In the genomic region with DNA sequence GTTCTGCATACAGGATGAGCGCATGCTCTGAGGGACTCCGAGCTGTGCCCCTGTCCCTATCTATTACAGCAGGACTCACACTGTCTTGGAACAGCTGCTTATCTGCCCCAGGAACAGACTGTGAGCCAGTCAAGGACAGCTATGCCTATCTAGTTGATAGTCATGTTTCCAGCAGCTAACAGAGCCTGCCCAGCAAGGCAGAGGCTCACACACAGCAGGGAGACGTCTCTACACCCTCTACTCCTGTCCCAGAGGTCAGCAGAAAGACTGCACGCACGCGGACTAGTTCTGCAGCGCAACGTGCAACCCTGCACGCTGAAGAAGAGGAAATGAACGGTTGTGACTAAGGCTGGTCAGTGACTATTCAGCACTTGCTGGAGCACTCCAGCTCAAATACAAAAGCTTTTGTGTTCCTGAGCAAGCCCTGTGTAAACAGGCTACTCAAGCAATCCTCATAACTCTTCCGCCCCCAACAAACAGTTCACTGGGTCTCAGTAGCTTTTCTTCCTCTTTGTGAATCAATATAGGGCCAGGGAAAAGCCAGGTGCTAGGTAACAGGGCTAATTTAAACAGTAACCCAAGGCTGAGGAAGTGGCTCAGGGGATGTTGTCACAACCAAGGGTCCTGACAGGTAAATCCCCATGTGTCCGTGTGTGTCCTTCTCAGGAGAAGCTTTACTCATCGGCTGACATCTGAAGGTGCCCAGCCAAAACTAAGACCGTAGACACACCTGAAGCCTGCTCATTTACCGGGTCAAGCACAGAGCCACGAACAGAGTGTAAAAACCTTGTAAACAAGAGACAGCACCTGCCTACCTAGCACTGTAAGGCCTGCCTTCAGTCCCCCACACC, we compare ENCODE assay signal across 8 mouse cellular contexts. TPM values are rescaled to one million over a fixed set of nuclear protein-coding genes. Genes with fewer than 3 reads are reported as not detected.
DNase-seq lines count a peak whose midpoint lies in the region; ATAC-seq and TF ChIP-seq lines count a peak whose summit lies in the region.

No protein-coding gene starts in this region.

- H3K4me2 ChIP-seq in forebrain, embryonic 12.5 days: no peak overlapping the region
- peak overlapping the region; percentile 35 for H3K4me2 ChIP-seq in hindbrain, postnatal 0 days (ENCODE audit: low read depth, low read length)
- H3K4me2 ChIP-seq in kidney, embryonic 15.5 days: no peak overlapping the region

- peak overlapping the region; percentile 46; the same call in 1 of the 2 replicates for H3K27ac ChIP-seq in forebrain, embryonic 12.5 days
- peak overlapping the region; percentile 76 for H3K27ac ChIP-seq in hindbrain, postnatal 0 days
- H3K27ac ChIP-seq in kidney, embryonic 15.5 days: no peak overlapping the region

- no peak overlapping the region for H3K9ac ChIP-seq in forebrain, embryonic 12.5 days
- H3K9ac ChIP-seq in hindbrain, postnatal 0 days (replicated peaks; ENCODE audit: low read length): peak overlapping the region; percentile 40; the same call in 1 of the 2 replicates
- no peak overlapping the region for H3K9ac ChIP-seq in kidney, embryonic 15.5 days

- no peak overlapping the region for H3K4me3 ChIP-seq in forebrain, embryonic 12.5 days (replicated peaks)
- H3K4me3 ChIP-seq in hindbrain, postnatal 0 days (ENCODE audit: low read length): no peak overlapping the region
- no peak overlapping the region for H3K4me3 ChIP-seq in kidney, embryonic 15.5 days (replicated peaks)

- H3K27me3 ChIP-seq in forebrain, embryonic 12.5 days: no peaks in the 10 kb centered on the region
- H3K27me3 ChIP-seq in hindbrain, postnatal 0 days (ENCODE audit: insufficient read depth, low read length): no peaks in the 10 kb centered on the region
- H3K27me3 ChIP-seq in kidney, embryonic 15.5 days: no peaks in the 10 kb centered on the region

- no peaks in the 10 kb centered on the region for H3K36me3 ChIP-seq in forebrain, embryonic 12.5 days (replicated peaks)
- no peaks in the 10 kb centered on the region for H3K36me3 ChIP-seq in hindbrain, postnatal 0 days (ENCODE audit: insufficient read depth, low read length)
- 0 out of 2 replicates have a peak, but pooled peaks cover under 1% of the 10 kb centered on the region for H3K36me3 ChIP-seq in kidney, embryonic 15.5 days

- ATAC-seq in cerebellum, adult (ENCODE audit: insufficient number of reproducible peaks, low FRiP score, low TSS enrichment): no peak
- no peak for ATAC-seq in forebrain, embryonic 12.5 days (ENCODE audit: low FRiP score)
- 0 out of 2 replicates have a peak, but pooled peaks have one; percentile 6 for ATAC-seq in hindbrain, postnatal 0 days
- peak; percentile 79 for ATAC-seq in megakaryocyte progenitor cell, adult 5-6 weeks (replicated peaks; ENCODE audit: poor library complexity)
- ATAC-seq in kidney, embryonic 15.5 days (replicated peaks; ENCODE audit: low FRiP score): no peak

- H3K9me3 ChIP-seq in forebrain, embryonic 12.5 days: no peaks in the 10 kb centered on the region
- no peaks in the 10 kb centered on the region for H3K9me3 ChIP-seq in hindbrain, postnatal 0 days (ENCODE audit: low read length)
- H3K9me3 ChIP-seq in kidney, embryonic 15.5 days (replicated peaks): no peaks in the 10 kb centered on the region

- peak; percentile 45 for DNase-seq in cerebellum, adult 8-10 months
- peak; percentile 26 for DNase-seq in ZHBTc4 (ENCODE audit: low read depth, low spot score)
- peak; percentile 33 for DNase-seq in hindbrain, postnatal 0 days (ENCODE audit: low spot score)
- DNase-seq in thymus, postnatal 14 days: no peak

- H3K4me1 ChIP-seq in forebrain, embryonic 12.5 days: peaks cover 40% of the 10 kb centered on the region
- peaks cover 41% of the 10 kb centered on the region for H3K4me1 ChIP-seq in hindbrain, postnatal 0 days (ENCODE audit: insufficient read depth, low read length)
- peaks cover 44% of the 10 kb centered on the region for H3K4me1 ChIP-seq in kidney, embryonic 15.5 days

- TF ChIP-seq CTCF in hindbrain, postnatal 0 days (IDR thresholded peaks at IDR 0.05; ENCODE audit: low read depth): no peak

- WGBS in forebrain, embryonic 12.5 days: 61% methylated on average over 16 of the region's 16 CpGs
- 42% methylated on average over 16 of the region's 16 CpGs for WGBS in hindbrain, postnatal 0 days
- 66% methylated on average over 16 of the region's 16 CpGs for WGBS in kidney, embryonic 15.5 days

RNA-seq across cellular contexts. Expression of gene Appl2, which starts 3.4 kb away (rescaled TPM):
- polyA plus RNA-seq in forebrain, embryonic 12.5 days (2016; fragmentation: Nextera tagmentation; extraction: Ambion mirVana): 41.4 and 47.6 TPM in 2 replicates
- total RNA-seq in hindbrain, postnatal 0 days (2014; rRNA removed): 42.2 and 65.0 TPM in 2 replicates
- polyA plus RNA-seq in hindbrain, postnatal 0 days (2015; fragmentation: Nextera tagmentation; extraction: Ambion mirVana): 45.2 and 48.6 TPM in 2 replicates
- total RNA-seq in megakaryocyte progenitor cell, adult 5-6 weeks (2015): 24.7 and 25.4 TPM in 2 replicates
- total RNA-seq in megakaryocyte progenitor cell, adult 5-6 weeks (2017): 26.2 and 32.0 TPM in 2 replicates
- polyA plus RNA-seq in kidney, embryonic 15.5 days (2015; fragmentation: Nextera tagmentation; extraction: Ambion mirVana): 42.9 and 44.8 TPM in 2 replicates

Comparison
In these comparisons a context has a peak if more than half of its experiments do, and no peak if none do; other contexts are left out.
1. ATAC-seq: peak in hindbrain, postnatal 0 days (single experiment) and megakaryocyte progenitor cell, adult 5-6 weeks (single experiment); none in cerebellum, adult (single experiment), forebrain, embryonic 12.5 days (single experiment) and kidney, embryonic 15.5 days (single experiment).